Mouse (Mus musculus): Measurements from ENCODE around the gene Ezh1. TPM values are rescaled to one million over a fixed set of nuclear protein-coding genes. Genes with fewer than 3 reads are reported as not detected.

Gene Ezh1
- polyA plus RNA-seq (2017; shearing (Covaris generic)), result 96.4 TPM

GRCm38 (mm10) chr11:101226065-101226701 is at the start of gene Ezh1:
TSS of gene Ezh1 (minus strand) at chr11:101226463.

DNA sequence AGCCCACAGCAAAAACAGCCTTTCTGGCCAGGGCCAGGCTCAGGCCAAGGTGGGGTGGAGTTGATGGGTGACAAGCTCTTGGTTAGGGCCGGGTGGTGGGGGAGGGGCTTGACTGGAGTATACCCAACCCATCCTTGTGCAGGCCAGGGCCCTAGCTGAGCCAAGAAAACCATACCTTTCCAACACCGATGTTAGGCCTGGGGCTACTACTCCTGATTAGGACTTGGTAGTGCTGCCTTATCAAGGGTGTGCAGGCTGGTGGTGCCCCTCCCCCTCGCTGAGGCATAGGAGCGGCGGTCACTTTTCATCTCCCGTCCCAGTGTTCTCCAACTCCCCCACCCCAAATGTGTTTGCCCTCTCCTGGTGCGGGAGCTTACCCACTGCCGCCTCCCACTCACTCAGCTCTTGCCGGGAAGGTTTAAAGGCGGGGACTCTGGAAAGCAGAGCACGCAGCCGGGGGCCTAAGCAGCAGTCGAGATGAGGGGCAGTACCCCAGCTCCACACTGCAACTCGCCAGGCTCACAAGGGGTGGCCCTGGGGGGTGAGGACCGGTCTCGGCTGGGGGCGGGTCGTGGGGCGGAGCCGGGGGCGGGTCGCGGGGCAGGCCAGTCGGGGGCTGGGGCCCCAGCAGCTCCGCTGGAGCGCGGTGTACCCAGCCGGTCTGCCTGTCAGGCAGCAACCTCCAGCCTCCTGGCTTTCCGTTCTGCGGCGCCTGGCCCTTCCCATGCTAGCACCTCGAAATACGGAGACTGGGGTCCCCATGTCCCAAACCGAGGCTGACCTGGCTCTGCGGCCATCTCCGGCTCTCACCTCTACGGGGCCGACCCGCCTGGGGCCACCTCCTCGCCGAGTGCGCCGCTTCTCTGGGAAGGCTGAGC is 33.9 kb upstream of the Ezh1 start, which contains the start of gene Wnk4:
Gene Wnk4, plus strand, starts transcription at position 620 of the 878 bp plus-strand sequence.

GRCm38 (mm10) chr11:101253613-101254389 is 27.5 kb upstream of the Ezh1 start, which contains the start of gene Vps25:
TSS of gene Vps25 (plus strand) at chr11:101253707.

GRCm38 (mm10) chr11:101245855-101246701 is 19.8 kb upstream of the Ezh1 start, which contains the start of gene Ramp2:
TSS of gene Ramp2 (plus strand) at chr11:101246028.

GRCm38 (mm10) chr11:101174851-101175628 is 51.2 kb downstream of the Ezh1 start, which contains the start of gene Ccr10:
TSS of gene Ccr10 (minus strand) at chr11:101175443.

GRCm38 (mm10) chr11:101170811-101171610 is 55.3 kb downstream of the Ezh1 start, which contains the start of gene Plekhh3:
TSS of gene Plekhh3 (minus strand) at chr11:101171351.

GRCm38 (mm10) chr11:101170354-101170810 is 55.9 kb downstream of the Ezh1 start, which contains the start of gene Cntnap1:
TSS of gene Cntnap1 (plus strand) at chr11:101170523.

GRCm38 (mm10) chr11:101155728-101156371 is 70.4 kb downstream of the Ezh1 start, which contains the start of gene Tubg2:
TSS of gene Tubg2 (plus strand) at chr11:101155907.

Other genes starting within 250 kb of the Ezh1 start
- gene Atp6v0a1, start 217.0 kb downstream of the Ezh1 start, polyA plus RNA-seq (2017; shearing (Covaris generic)), result 10.3 TPM
- 6.7 TPM for gene Naglu, start 156.5 kb downstream of the Ezh1 start, polyA plus RNA-seq (2017; shearing (Covaris generic))
- gene Hsd17b1, start 148.1 kb downstream of the Ezh1 start, polyA plus RNA-seq (2017; shearing (Covaris generic)), result 0.42 TPM
- gene Coasy, start 143.9 kb downstream of the Ezh1 start, polyA plus RNA-seq (2017; shearing (Covaris generic)), result 35.2 TPM
- 126 TPM for gene Mlx, start 139.2 kb downstream of the Ezh1 start, polyA plus RNA-seq (2017; shearing (Covaris generic))
- 8.4 TPM for gene Psmc3ip, start 131.0 kb downstream of the Ezh1 start, polyA plus RNA-seq (2017; shearing (Covaris generic))
- 70.2 TPM for gene Retreg3, start 106.6 kb downstream of the Ezh1 start, polyA plus RNA-seq (2017; shearing (Covaris generic))
- gene Tubg1, start 106.5 kb downstream of the Ezh1 start, polyA plus RNA-seq (2017; shearing (Covaris generic)), result 45.3 TPM
- 4.3 TPM for gene Tubg2, start 70.6 kb downstream of the Ezh1 start, polyA plus RNA-seq (2017; shearing (Covaris generic))
- gene Cntnap1, start 55.9 kb downstream of the Ezh1 start, polyA plus RNA-seq (2017; shearing (Covaris generic)), result 0.13 TPM
- 0.24 TPM for gene Plekhh3, start 55.1 kb downstream of the Ezh1 start, polyA plus RNA-seq (2017; shearing (Covaris generic))
- gene Ccr10, start 51.0 kb downstream of the Ezh1 start, polyA plus RNA-seq (2017; shearing (Covaris generic)), result 1.9 TPM
- not detected for gene Ramp2, start 19.6 kb upstream of the Ezh1 start, polyA plus RNA-seq (2017; shearing (Covaris generic))
- 157 TPM for gene Vps25, start 27.2 kb upstream of the Ezh1 start, polyA plus RNA-seq (2017; shearing (Covaris generic))
- 2.4 TPM for gene Wnk4, start 34.1 kb upstream of the Ezh1 start, polyA plus RNA-seq (2017; shearing (Covaris generic))
- not detected for gene Cntd1, start 52.5 kb upstream of the Ezh1 start, polyA plus RNA-seq (2017; shearing (Covaris generic))
- 130 TPM for gene Coa3, start 52.7 kb upstream of the Ezh1 start, polyA plus RNA-seq (2017; shearing (Covaris generic))
- 217 TPM for gene Becn1, start 75.8 kb upstream of the Ezh1 start, polyA plus RNA-seq (2017; shearing (Covaris generic))
- 156 TPM for gene Psme3, start 89.8 kb upstream of the Ezh1 start, polyA plus RNA-seq (2017; shearing (Covaris generic))
- gene Aoc2, start 98.6 kb upstream of the Ezh1 start, polyA plus RNA-seq (2017; shearing (Covaris generic)), result 4.1 TPM
- gene Aoc3, start 104.1 kb upstream of the Ezh1 start, polyA plus RNA-seq (2017; shearing (Covaris generic)), result not detected
- gene G6pc, start 141.1 kb upstream of the Ezh1 start, polyA plus RNA-seq (2017; shearing (Covaris generic)), result not detected
- 39.4 TPM for gene Aarsd1, start 191.2 kb upstream of the Ezh1 start, polyA plus RNA-seq (2017; shearing (Covaris generic))
- 1.8 TPM for gene Gm27029, start 198.3 kb upstream of the Ezh1 start, polyA plus RNA-seq (2017; shearing (Covaris generic))
- gene Rundc1, start 198.6 kb upstream of the Ezh1 start, polyA plus RNA-seq (2017; shearing (Covaris generic)), result 10.1 TPM
- gene Ptges3l, start 198.9 kb upstream of the Ezh1 start, polyA plus RNA-seq (2017; shearing (Covaris generic)), result 0.50 TPM
- 357 TPM for gene Rpl27, start 215.8 kb upstream of the Ezh1 start, polyA plus RNA-seq (2017; shearing (Covaris generic))
- gene Ifi35, start 221.9 kb upstream of the Ezh1 start, polyA plus RNA-seq (2017; shearing (Covaris generic)), result 202 TPM
- not detected for gene Rnd2, start 238.5 kb upstream of the Ezh1 start, polyA plus RNA-seq (2017; shearing (Covaris generic))
- gene Vat1, start 239.8 kb upstream of the Ezh1 start, polyA plus RNA-seq (2017; shearing (Covaris generic)), result 0.61 TPM

Measured in activated CD4-positive, CD25-positive, alpha-beta regulatory T cell, adult 9 weeks (primary cell).